Mouse (Mus musculus): ENCODE data around the gene Otulin.

- no peak for TF ChIP-seq POLR2A (IDR thresholded peaks at IDR 0.05; ENCODE audit: borderline replicate concordance, extremely low read depth, low read depth, low read length)
- no peak for TF ChIP-seq CTCF (IDR thresholded peaks at IDR 0.05; ENCODE audit: insufficient read depth, low read length)
Observed at GRCm38 (mm10) chr15:27493516-27493915, 137.0 kb downstream of the Otulin start.

All from lung, adult 2 months (tissue).